Mouse (Mus musculus): Measurements from ENCODE around the gene Gm17349.

The Gm17349 gene

DNA sequence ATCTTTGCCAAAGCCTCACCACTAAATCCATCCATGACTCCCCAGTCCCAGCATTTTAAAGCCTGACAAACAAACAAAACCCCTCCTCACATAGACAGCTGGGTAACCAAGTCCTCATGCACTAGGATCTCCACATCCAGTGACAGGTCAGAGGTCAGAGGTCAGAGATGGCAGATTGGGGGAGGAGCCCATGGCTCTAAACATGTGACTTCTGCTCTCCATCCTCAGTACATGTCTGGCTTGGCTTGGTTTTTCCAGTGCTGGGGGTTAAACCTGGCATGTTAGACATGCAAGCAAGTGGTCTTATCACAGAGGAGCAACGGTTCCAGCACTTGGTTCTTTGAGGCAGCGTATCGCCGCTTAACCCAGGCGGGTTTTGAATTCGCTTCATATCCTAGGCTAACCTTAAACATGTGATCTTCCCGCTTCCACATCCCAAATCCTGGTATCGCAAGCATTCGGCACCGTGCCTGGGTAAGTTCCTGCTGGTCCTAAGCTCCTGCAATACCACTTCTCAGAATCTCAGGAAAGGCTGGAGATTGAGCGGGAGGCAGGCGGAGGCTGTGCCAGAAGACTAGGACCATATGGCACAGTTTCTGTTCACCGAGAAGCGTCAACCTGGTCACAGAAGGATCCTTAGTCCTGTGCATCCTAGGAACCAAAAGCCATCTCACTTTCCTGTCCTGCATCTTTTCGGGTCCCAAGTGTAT, 44.0 kb downstream of the Gm17349 start:
- DNase-seq (ENCODE audit: low read depth, low spot score) = no peak

DNA sequence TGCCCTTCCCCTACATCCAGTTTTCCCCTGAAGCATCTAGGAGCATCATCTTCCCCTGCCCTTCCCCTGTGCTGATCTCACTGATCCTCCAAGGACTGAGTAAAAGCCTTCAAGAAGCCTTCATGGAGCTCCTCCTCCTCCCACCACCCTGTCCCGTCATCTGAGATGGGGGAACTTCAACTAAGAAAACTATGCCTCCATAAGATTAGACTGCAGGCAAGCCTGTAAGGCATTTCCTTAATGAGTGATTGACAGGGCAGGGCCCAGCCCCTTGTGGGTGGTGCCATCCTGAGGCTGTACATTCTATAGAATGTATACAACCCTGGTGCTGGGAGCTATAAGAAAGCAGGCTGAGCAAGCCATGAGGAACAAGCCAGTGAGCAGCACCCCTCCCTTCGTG, 46.9 kb downstream of the Gm17349 start:
- no peak for DNase-seq (ENCODE audit: low read depth, low spot score)

DNA sequence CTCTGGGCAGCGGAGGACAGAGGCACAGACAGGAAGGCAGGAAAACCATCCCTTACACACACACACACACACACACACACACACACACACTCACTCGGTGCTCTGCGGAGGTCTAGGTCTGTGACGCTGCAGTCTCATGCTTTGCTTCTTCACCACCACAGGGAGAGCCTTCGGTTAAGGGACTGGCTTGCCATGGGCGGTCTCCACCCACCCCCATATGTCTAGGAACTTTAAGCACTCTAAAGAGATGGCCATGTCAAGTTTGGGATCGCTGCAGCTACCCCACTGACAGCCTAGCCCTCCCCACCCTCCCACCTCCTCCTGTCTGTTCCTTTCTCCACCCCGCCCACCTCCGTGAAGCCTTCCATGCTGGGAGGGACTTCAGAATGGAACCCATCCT, 49.3 kb downstream of the Gm17349 start:
- no peak for DNase-seq (ENCODE audit: low read depth, low spot score)

DNA sequence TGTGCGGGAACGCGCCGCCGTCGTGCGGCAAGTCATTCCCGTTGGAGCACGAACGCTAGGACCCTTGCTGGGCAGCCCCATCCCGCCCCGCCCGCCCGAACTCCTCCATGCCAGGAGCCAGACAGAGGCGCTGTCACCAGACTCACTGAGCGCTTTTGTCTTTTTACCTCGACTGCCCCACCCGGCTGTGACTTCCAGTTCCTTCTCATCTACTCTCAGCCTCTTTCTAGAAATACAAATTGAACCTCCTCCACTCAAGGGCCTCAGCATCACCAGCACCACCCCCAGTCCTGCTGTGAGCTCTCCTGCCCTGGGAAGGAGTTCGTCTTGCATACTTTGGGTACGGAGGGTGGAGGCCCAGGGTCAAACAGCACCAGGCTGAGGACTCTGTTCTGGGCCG, 51.4 kb downstream of the Gm17349 start:
- no peak for DNase-seq (ENCODE audit: low read depth, low spot score)

DNA sequence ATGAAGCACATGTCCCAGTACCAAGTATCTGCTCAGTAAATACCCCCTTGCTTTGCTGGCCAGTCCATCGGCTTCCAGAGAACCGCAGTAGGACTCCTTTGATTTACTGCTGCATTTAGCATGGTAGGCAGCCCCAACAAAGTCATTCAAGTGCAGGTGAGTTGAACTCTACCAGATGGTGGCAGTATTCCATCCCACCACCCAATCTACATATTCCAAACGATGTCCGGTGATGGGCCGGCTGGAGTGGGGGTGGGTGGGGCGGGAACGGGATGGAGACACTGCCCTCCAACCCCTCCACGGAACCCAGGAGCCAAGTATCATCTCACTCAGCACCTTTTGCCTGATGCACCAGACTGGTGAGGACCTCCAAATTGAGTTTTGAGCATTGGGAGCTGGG, 52.0 kb downstream of the Gm17349 start:
- DNase-seq (ENCODE audit: low read depth, low spot score) = no peak
